Mouse (Mus musculus) bone marrow macrophage, adult 2 months (primary cell): ENCODE data around the gene Ppil4.

ENCODE experiments used
- CTCF ChIP-seq: IDR thresholded peaks from 2 replicates; pipeline ENCODE4 v1.5.1; 2012; ENCODE audit warnings: low read depth, mild to moderate bottlenecking, low read length, moderate library complexity
- POLR2A ChIP-seq: IDR thresholded peaks from 2 replicates; pipeline ENCODE4 v1.6.1; 2012; ENCODE audit warnings: mild to moderate bottlenecking, low read depth, low read length, borderline replicate concordance

GRCm38 (mm10) chr10:7809937-7810336, 17.2 kb downstream of the Ppil4 start:
- TF ChIP-seq POLR2A = no peak
- TF ChIP-seq CTCF = no peak
